Mouse (Mus musculus): ENCODE results near the gene B4galnt4.

Gene B4galnt4

DNA sequence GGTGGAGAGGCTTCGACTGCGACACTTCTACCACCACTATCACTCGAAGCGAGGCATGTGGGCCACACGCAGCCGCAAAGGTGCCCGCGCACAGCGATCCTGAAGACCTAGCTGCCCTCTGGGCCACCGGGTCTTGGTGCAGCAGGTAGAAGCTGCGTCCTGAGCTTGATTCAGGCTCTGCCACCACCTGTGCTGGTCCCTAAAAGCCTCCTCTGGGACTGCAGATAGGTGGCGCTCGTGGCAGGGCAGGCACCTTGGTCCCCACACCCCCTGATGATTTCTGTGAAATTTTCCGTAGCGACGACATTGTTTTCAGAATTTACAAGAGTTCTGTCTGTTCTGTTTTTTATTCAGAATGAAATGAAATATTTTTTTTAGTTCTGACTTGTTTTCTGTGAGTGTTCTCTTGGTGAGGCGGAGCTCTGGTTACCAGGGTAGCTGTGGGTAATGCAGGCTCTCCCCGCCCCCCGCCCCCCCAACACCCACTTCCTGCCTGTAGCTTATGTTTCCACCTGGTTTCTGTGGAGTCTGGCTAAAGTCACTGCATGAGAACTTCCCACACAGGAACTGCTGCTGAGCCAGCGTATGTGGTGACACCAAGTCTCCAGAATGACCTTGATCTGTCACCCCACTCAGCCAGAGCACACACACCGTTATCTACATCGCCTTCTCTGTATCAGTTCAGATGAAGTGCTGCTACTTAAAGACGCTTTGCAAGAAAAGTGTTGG, 11.3 kb downstream of the B4galnt4 start:
- DNase-seq (ENCODE audit: low read depth) = peak; percentile 95

DNA sequence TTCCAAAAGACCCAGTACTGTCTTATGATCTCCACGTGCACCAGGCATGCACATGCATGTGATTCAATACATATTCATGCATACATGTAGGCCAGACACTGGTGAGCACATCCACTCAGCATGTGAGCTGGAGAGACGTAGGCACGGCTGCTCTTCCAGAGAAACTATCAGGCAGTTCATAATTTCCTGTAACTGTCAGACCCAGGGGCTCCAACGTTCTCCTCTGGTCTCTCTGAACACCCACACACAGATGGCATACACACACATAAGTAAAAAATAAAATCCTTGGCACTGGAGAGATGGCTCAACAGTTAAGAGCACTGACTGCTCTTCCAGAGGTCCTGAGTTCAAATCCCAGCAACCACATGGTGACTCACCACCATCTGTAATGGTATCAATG, 12.9 kb downstream of the B4galnt4 start:
- peak; percentile 21 for DNase-seq (ENCODE audit: low read depth)

DNA sequence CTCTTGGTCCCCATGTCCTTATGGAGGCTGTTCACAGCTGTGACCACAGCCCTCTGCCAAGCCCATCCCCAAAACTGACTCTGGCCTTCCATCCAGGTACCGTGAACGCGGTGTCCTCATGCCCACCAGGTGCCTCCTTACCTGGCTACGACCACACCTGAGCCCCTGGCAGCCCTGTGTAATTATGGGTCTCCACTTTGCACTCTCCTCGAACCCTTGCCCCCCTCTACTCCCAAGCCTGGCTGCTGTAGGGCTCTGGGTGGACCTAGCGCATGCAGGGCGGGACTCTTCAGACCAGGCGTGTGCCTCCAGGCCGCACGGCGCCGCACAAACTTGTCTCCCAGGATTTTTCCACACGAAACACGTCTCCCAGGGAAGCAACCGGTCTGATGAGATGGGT, 16.9 kb downstream of the B4galnt4 start, which contains the start of gene Pkp3:
TSS of gene Pkp3 (plus strand) at position 378 of the 400 bp plus-strand sequence.
- no peak for DNase-seq (ENCODE audit: low read depth)

DNA sequence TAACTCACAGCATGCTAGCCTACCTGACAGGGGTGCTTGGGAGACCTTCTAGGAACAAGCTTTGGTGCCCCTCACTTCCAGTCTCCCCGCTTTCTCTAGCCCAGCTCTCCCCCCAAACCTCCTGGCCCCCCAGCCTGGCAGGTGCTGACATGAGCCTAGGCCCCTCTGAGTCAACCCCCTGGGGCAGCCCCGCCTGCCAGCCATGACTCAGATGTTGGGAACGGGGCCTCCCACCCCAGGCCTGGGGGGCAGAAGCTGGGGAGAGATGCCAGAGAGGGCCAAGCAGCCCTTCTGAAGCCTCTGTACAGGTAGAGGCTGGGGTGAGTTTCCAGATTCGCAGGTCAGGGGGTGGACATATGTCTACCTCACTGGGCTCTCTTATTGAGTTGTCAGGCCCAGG, 18.0 kb downstream of the B4galnt4 start:
- DNase-seq (ENCODE audit: low read depth) = no peak

DNA sequence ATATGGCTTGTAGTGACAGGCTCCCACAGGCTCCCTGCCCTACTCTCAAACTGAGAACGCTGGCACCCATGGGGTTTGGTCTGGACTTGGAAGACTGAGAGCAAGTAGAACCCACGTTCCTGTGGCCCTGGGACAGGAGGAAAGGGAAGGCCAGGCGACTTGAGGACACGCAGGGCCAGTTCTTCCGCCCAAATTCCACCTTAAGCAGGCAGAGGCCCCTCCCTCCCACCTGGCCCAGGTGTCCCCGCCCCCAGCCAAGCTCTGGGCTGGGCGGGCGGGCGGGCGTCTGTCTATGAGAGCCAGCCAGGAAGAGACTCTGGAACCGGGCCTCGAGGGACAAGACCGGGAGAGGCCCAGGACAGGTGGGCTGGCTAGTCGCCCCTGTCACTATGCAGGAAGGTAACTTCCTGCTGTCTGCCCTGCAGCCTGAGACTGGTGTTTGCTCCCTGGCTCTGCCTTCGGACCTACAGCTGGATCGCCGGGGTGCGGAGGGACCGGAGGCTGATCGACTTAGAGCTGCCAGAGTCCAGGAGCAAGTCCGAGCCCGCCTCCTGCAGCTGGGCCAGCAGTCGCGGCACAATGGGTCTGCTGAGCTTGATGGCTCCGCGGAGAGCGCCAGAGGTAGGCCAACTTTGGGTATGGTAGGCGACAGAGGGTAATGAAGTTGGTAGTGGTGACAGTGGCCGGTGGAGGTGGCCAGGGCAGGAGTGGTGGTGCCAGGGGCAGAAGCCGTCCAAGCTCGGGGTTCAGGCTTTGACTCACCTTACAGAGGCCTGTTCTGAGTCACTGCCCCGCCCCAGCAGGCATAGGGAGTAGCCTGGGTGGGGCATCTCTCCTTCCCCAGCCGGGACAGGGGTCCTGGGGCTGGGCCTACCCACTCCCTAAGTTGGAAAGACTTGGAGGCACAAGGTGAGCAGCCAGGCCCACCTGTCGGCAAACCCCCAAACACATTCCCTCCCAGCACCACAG, 18.9 kb downstream of the B4galnt4 start:
- no peak for DNase-seq (ENCODE audit: low read depth)

DNA sequence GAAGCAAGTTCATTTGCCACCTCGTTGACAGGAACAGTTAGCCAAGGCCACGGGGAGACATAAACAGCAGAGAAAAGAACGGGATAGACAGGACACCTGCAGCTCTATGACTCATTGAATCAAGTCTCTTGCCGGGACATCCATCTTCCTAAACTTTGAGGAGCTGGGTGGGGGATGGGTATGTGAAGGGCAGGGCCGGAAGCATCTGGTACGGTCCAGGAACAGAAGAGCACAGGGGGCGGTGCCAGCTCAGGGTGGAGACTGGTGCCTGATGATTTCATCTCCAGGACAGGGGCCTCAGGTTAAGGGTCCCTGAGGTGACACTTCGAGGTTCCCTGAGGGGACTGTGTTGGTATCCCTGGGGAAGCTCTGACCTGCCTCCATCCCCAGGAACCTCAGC, 27.0 kb downstream of the B4galnt4 start:
- peak; percentile 82 for DNase-seq (ENCODE audit: low read depth)

DNA sequence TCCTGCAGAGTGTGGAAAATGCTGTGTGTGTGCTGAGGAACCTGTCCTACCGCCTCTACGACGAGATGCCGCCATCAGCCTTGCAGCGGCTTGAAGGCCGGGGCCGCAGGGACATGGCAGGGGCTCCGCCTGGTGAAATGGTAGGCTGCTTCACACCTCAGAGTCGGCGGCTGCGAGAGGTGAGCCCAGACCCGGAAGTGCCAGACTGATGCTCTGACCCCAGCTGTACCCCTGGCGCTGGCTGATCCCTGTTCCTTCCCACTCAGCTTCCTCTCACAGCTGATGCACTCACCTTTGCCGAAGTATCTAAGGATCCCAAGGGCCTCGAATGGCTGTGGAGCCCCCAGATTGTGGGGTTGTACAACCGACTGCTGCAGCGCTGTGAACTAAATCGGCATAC, 27.6 kb downstream of the B4galnt4 start:
- DNase-seq (ENCODE audit: low read depth) = peak; percentile 70

DNA sequence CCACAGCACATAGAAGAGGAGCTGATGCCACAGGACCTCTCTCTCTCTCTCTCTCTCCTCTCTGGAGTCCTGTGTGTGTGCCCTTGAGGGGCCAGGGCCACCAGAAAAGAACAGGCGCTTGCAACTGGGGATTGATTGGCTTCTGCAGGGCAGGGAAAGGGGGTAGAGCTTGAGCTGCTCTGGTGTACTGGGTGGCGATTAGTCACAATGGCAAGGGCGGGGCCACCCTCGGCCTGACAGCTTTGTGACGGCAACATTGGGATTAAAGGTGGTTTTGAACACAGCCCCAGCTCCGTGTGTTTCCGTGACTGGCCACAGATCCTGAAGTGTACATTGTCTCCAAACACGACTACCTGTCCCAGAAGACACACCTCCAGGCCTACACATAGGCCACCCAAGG, 29.3 kb downstream of the B4galnt4 start:
- peak; percentile 21 for DNase-seq (ENCODE audit: low read depth)

DNA sequence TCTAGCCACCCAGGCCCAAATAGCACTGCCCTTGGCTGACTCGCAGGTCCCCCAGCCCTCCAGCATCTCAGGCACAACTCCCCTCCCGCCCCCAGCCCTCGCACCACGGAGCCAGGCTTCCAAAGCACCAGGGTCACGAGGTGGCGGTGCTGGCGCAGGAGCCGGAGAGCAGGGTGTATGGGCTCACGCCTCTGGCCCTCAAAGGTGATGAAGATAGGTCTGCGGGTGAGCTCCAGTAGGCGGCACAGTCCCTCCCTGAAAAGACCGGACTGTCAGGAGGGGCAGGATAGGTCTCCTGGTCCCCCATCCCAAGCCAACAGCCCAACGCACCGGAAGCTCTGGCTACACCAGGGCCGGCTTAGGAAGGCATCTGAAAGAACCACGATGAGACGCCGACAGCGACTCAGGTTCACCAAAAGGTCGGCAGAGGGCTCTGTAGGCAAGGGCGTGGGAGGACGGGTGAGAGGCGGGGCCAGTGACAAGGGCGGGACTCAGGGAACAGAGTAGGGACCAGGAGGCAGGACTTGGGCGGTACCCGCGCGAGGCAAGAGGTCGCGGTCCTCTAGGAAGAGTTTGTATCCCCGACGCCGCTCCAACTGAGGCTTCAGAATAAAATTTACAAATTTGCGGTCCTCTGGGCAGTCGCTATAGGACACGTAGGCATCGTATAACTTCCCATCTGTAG, 31.3 kb downstream of the B4galnt4 start:
- DNase-seq (ENCODE audit: low read depth) = peak; percentile 94

DNA sequence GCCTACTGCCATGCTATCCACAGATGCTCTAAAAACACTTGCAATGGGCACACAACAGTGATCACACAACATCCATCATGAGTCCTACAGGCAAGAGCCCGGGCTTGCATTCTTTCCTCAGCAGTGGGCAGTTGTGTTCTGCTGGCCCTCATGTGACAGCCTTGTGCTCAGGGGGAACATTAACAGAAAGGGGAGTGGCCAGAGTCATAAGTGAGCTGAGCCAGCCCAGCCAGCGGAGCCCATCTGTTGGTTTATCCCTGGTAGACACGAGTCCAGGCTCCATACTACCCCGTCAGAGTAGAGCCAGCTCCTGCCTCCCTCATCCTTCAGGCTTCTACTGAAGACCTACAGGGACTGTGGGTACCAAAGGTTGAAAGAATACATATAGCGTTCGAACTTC, 33.0 kb downstream of the B4galnt4 start:
- no peak for DNase-seq (ENCODE audit: low read depth)

DNA sequence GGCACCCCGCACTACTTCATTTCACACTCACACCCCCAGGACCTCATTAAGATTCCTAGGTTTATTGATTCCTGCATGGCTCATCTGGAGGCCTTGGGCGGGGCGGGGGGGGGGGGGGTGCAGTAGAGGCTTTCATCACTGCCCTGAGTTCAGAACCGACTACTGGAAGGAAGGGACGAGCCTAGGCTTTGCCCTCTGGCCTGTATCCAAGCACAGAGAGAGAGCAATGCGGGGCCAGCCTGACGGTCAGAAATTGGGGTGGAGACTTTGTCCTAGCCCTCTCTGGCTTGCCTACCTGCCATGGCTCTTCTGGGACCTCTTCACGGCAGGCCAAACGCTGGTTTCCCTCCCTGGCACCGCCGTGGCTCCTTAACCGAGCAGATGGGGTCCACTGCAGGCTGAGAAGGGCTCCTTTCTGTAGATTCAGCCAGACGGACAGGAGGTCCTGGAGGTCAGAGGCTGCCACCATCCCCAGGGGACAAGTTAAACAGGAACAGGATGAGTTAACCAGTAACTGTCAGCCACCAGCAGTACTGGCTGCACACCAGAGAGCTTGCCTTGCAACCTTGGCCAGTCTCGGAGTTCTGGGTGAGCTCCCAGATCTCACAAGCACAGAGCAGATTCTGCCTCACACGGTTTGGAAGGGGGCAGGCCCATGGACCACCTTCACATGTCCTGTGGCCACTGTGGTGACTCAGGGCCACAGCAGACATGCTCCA, 33.7 kb downstream of the B4galnt4 start:
- DNase-seq (ENCODE audit: low read depth) = no peak

DNA sequence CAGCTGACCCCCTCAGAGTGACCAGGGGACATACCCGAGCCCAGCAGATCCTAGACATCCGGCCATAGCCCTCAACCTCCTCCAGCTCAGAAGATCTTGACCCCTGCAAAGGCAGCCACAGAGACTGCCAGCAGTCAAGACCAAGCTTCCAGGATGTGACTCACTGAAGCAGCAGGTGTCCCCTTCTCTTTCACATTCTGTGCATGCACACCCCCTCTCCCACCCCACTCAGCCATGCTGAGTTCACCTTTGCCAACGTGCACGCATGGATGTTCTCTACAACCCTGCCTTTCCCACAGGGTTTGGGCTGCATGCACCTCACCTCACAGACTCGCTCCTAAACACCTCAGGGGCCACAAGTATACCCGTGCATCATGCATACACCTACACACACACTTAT, 35.1 kb downstream of the B4galnt4 start:
- peak; percentile 70 for DNase-seq (ENCODE audit: low read depth)

DNA sequence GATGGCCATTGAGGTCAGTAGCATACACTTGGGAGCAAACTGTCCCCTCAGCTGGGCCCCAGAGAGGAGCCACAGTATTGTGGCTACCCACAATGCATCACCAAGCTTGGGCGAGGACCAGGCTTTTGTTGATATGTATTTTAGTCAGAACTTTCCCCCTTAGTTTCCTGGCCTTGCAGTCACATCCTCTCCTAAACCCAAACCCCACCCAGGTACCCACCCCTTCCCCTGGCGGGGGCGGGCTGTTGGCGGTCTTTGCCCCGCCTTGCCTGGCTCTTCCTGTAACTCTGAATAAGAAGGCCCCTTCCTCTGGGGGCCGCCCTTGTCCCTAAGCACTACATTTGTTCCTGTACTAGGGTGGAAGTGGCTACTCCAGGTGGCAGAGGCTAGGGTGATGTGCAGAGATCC, 35.7 kb downstream of the B4galnt4 start:
- DNase-seq (ENCODE audit: low read depth) = peak; percentile 97

DNA sequence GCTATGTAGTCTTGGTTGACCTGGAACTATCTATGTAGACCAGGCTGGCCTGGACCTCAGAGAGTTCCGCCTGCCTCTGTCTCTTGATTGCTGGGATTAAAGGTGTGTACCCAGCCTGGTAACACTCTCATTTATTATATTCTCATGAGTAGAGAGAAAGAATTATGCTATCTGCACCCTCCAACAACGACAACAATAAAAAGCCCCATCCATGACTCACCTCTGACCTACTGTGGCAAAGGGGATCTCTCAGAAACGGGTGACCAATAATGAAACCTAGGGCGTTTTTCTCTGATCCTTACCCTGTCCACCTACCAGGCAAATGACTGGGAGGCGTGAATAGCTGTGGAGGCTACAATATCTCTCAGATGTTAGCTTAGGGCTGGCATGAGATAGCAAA, 36.3 kb downstream of the B4galnt4 start:
- peak; percentile 80 for DNase-seq (ENCODE audit: low read depth)

DNA sequence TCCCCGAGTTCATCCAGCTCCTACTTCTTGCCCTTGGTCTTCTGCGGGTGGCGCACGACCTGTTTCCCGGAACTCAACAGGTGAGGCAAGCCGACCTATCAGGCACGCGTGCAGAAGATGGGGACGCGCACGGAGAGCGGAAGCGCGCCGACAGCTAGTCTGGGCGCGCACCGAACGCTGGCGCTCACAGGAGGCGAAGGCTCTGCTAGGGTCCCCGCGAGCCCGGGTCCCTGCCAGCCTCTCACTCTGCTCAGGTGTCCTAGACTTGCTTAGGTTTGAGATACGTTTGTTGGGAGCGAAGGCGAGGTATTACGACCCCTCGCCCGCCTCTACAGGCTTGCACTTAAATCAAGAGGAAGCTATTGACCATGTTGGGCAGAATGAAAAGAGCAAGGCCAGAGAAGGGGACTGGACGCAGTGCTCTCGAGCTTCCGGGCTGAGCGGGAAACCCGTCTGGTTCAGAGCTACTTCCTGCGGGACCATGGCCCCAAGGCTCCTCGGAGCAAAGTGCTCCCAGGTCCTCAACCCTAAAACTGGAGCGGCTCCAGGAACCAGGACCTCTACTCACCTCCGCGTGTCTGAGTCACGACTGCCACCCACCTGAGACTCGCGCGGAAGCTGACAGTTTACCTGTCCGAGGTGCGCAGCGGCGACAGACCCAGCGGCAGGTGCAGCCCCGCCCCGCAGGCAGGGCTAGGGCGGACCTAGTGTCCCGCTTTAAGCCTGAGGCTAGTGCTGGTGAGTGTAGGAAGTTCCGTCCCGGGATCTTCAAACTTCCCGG, 39.2 kb downstream of the B4galnt4 start, which contains the start of gene Sigirr:
TSS of gene Sigirr (minus strand) at position 662 of the 781 bp plus-strand sequence.
- DNase-seq (ENCODE audit: low read depth) = peak; percentile 82

DNA sequence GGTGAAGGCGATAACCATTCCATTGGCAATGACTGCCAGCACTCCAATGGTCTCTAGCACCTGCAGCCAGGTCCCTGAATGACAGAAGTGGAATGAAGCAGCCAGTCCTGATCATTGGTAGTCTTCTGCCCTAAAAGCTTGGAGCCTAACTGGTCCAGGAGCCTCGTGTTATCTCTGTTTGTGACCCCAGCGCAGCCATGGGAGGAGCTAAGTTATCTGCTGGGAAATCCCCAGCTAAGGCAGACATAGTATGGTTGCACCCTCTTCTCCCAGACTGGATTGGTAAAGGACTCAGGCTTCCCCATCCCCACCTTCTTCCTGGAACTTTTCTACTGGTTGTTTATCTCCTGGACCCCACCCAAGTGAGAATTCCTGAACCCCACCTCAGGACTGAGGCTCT, 42.3 kb downstream of the B4galnt4 start:
- peak; percentile 24 for DNase-seq (ENCODE audit: low read depth)

DNA sequence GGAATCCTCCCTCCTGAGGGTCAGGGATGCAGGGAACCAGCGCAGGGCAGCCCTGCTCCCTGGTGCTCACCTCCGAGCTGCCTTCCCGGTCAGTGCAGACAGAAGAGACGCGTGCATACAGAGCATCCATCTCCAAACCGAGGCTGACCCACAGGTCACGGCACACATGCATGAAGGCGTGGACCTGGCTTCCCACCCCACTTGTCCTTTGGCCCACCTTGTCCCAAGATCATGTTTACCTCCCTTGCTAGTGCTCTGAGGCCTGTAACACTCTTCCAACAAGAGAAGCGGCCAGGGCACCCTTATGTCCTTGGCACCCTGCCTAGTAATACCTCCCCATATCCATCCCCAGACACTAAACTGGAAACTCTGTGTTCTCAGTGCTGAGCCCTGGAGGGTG, 55.0 kb downstream of the B4galnt4 start:
- no peak for DNase-seq (ENCODE audit: low read depth)

DNA sequence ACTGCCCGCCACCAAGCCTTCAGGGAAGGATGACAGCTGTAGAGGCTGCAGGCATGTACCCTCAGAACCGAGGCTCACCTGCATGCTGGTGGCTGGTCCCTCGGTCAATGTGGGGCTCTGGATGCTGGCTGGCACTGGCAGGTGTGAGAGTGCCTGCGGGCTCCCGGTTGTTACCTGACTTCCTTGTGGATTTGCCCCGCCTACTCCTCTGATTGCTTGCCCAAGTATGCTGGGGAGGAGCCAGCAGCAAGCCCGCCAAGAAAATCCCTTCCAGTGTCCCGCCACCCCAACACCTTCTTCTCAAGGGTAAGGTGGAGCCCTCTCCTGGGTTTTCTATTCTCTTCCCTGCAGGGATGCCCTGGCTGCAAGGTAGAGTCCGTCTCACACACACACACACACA, 56.7 kb downstream of the B4galnt4 start, which contains the start of gene Ano9:
TSS of gene Ano9 (minus strand) at position 171 of the 400 bp plus-strand sequence.
- no peak for DNase-seq (ENCODE audit: low read depth)

DNA sequence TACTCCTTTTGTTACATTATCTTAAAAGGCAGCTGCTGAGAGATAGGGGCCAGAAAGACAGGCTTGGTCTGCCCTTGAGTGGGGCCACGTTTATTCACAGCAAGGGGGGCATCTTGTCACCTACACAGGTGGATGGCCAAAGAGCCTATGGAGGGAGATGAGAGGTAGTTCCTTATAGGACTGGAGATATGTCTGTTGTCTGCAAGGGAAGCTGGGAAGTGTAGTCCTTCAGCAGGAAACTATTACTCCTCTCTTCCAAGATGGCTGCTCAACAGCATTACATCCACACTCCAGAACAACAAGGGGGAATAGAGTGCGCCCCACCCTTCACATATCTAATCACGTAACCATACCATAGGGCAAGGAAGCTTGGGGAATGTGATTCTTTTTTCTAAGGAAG, 58.6 kb downstream of the B4galnt4 start:
- DNase-seq (ENCODE audit: low read depth) = no peak

DNA sequence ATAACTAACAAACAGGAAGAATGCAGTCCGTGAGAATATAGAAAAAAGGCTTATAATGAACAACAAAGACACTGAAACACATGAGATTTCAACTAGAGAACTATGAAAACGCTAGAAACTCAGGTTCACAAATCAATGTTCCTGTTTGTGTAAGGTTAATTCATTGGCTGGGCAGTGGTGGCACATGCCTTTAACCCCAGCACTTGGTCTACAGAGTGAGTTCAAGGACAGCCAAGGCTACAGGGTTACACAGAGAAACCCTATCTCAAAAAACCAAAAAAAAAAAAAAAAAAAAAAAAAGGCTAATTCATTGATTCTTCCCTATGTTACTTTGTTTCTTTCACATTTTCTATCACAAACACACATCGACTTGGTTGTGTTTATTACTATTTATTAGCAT, 59.7 kb downstream of the B4galnt4 start:
- DNase-seq (ENCODE audit: low read depth) = no peak

DNA sequence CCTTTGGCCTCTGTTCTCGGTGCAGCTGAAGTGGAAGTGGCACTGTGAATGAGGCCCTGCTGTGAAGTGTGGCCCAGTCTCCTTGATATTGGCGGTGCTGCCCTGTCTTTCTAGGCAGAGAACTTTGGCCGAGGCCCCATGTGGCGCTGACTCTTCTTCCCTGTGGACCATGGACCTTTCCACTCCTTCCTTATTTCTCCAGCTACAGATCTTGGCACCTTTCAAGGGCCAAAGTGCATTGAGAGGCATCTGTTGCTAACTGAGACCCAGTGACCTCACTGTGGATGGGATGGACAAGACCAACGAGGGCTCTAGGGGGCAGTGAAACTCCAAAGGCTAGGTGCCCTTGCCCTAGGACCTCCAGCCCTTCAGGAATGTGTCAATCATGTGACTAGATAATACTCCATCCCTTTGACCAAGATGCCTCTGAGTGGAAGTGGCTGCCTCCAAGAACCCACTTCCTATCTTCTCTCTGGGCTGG, 60.2 kb downstream of the B4galnt4 start:
- no peak for DNase-seq (ENCODE audit: low read depth)
